In genomic region chr1:37379536-37379935, GRCm38 (mm10) we compare ENCODE assay signal across 19 mouse cellular contexts. TPM values are rescaled to one million over a fixed set of nuclear protein-coding genes. Genes with fewer than 3 reads are reported as not detected.
DNase-seq lines count a peak whose midpoint lies in the region; ATAC-seq lines count a peak whose summit lies in the region.
"Had no signal": no experiment of that assay in that cellular context is flagged by ENCODE, and none has a peak within 500 bp of the region (broad histone marks: within the 10 kb centered on the region; RNA-seq: fewer than 3 reads in every experiment).

No protein-coding gene starts in this region.

- no peak overlapping the region for H3K4me2 ChIP-seq in hindbrain, embryonic 13.5 days
- H3K4me2 ChIP-seq in hindbrain, embryonic 11.5 days (replicated peaks; ENCODE audit: low read depth, low read length) = no peak overlapping the region
- H3K4me2 ChIP-seq: embryonic facial prominence, embryonic 12.5 days; midbrain, embryonic 12.5 days; neural tube, embryonic 15.5 days had no signal

- ATAC-seq in hindbrain, embryonic 13.5 days (ENCODE audit: low FRiP score) = 0 out of 2 replicates have a peak, but pooled peaks have one; percentile 21
- no peak for ATAC-seq in hindbrain, embryonic 11.5 days (ENCODE audit: low FRiP score)
- ATAC-seq: CD4-positive, CD25-positive, alpha-beta regulatory T cell, adult 4 months; forebrain, postnatal 0 days had no signal

- no peak overlapping the region for H3K4me3 ChIP-seq in hindbrain, embryonic 13.5 days
- H3K4me3 ChIP-seq in hindbrain, embryonic 11.5 days (ENCODE audit: low read depth, low read length) = no peak overlapping the region
- H3K4me3 ChIP-seq: embryonic facial prominence, embryonic 12.5 days; left cerebral cortex, adult 2 months; midbrain, embryonic 12.5 days; neural tube, embryonic 15.5 days had no signal

- no peaks in the 10 kb centered on the region for H3K27me3 ChIP-seq in hindbrain, embryonic 13.5 days
- no peaks in the 10 kb centered on the region for H3K27me3 ChIP-seq in hindbrain, embryonic 11.5 days (ENCODE audit: control insufficient read depth, insufficient read depth, low read length)
- H3K27me3 ChIP-seq: embryonic facial prominence, embryonic 12.5 days; midbrain, embryonic 12.5 days; neural tube, embryonic 15.5 days had no signal

- H3K4me1 ChIP-seq in hindbrain, embryonic 13.5 days (replicated peaks) = no peaks in the 10 kb centered on the region
- H3K4me1 ChIP-seq in hindbrain, embryonic 11.5 days (replicated peaks; ENCODE audit: control insufficient read depth, insufficient read depth, low read length) = no peaks in the 10 kb centered on the region
- H3K4me1 ChIP-seq: embryonic facial prominence, embryonic 12.5 days; midbrain, embryonic 12.5 days; neural tube, embryonic 15.5 days had no signal

- peaks cover 87% of the 10 kb centered on the region for H3K36me3 ChIP-seq in hindbrain, embryonic 13.5 days
- H3K36me3 ChIP-seq in hindbrain, embryonic 11.5 days (ENCODE audit: control insufficient read depth, insufficient read depth, low read length) = no peaks in the 10 kb centered on the region

- no peaks in the 10 kb centered on the region for H3K9me3 ChIP-seq in hindbrain, embryonic 13.5 days
- no peaks in the 10 kb centered on the region for H3K9me3 ChIP-seq in hindbrain, embryonic 11.5 days (ENCODE audit: control insufficient read depth, low read length)
- H3K9me3 ChIP-seq: embryonic facial prominence, embryonic 12.5 days; midbrain, embryonic 12.5 days; neural tube, embryonic 15.5 days had no signal

- WGBS in hindbrain, embryonic 13.5 days = 63% methylated on average over 4 of the region's 4 CpGs
- 63% methylated on average over 4 of the region's 4 CpGs for whole genome bisulfite sequencing in hindbrain, embryonic 11.5 days

- no peak overlapping the region for H3K9ac ChIP-seq in hindbrain, embryonic 13.5 days
- H3K9ac ChIP-seq in hindbrain, embryonic 11.5 days (ENCODE audit: low read depth, low read length) = no peak overlapping the region
- H3K9ac ChIP-seq: embryonic facial prominence, embryonic 12.5 days; forebrain, postnatal 0 days; midbrain, embryonic 12.5 days; neural tube, embryonic 15.5 days had no signal

- peak; percentile 64 for DNase-seq in cerebellum, adult 11-12 months
- no peak for DNase-seq in cerebellum, adult 11 months
- DNase-seq in hindbrain, embryonic 11.5 days (ENCODE audit: low spot score) = no peak
- peak; percentile 42 for DNase-seq in 416B (ENCODE audit: low read depth)
- peak; percentile 52 to 56 for DNase-seq in cerebellum, postnatal 25 days
- no peak for DNase-seq in urinary bladder, postnatal 36 days (ENCODE audit: low spot score in 2 of 2)
- no peak for DNase-seq in gastrocnemius, postnatal 25 days
- DNase-seq: adrenal gland, postnatal 14 days; forebrain, postnatal 0 days; kidney, adult 2 months; right cerebral cortex, adult 18-20 months; right cerebral cortex, postnatal 4 days had no signal

- no peak overlapping the region for H3K27ac ChIP-seq in hindbrain, embryonic 13.5 days
- no peak overlapping the region for H3K27ac ChIP-seq in hindbrain, embryonic 11.5 days (ENCODE audit: low read depth, low read length)
- H3K27ac ChIP-seq: embryonic facial prominence, embryonic 12.5 days; kidney, postnatal 0 days; left cerebral cortex, adult 2 months; midbrain, embryonic 12.5 days; neural tube, embryonic 15.5 days had no signal

RNA-seq across cellular contexts. Expression of gene Coa5, which starts 50.4 kb away (rescaled TPM):
- polyA plus RNA-seq in hindbrain, embryonic 13.5 days (2015; fragmentation: Nextera tagmentation; extraction: Ambion mirVana) = 54.8 and 56.1 TPM in 2 replicates
- polyA plus RNA-seq in hindbrain, embryonic 11.5 days (2014; fragmentation: Nextera tagmentation; extraction: Ambion mirVana) = 56.8 and 58.2 TPM in 2 replicates
- total RNA-seq in gastrocnemius, postnatal 25 days (2021) = 100 to 1,000 TPM in 1 of 2 experiments, 10 to 100 TPM in 1; 93.4 to 112 TPM

RNA-seq across cellular contexts. Expression of gene Unc50, which starts 50.4 kb away (rescaled TPM):
- polyA plus RNA-seq in hindbrain, embryonic 13.5 days (2015; fragmentation: Nextera tagmentation; extraction: Ambion mirVana) = 125 and 127 TPM in 2 replicates
- 121 and 128 TPM in 2 replicates for polyA plus RNA-seq in hindbrain, embryonic 11.5 days (2014; fragmentation: Nextera tagmentation; extraction: Ambion mirVana)
- total RNA-seq in gastrocnemius, postnatal 25 days (2021) = 10 to 100 TPM; 13.8 to 17.4 TPM

Comparison
In these comparisons a context has a peak if more than half of its experiments do, and no peak if none do; other contexts are left out.
1. DNase-seq: peak in cerebellum, adult 11-12 months (single experiment), 416B (single experiment) and cerebellum, postnatal 25 days (2 of 2); none in cerebellum, adult 11 months (single experiment), hindbrain, embryonic 11.5 days (single experiment), urinary bladder, postnatal 36 days (0 of 2) and gastrocnemius, postnatal 25 days (single experiment).